Mouse (Mus musculus) liver, adult 2 months (tissue): ENCODE results near the gene Usp6nl.

ENCODE experiments used
- CTCF ChIP-seq: fragments of 200-500 bp; IDR thresholded peaks from 2 replicates; pipeline ENCODE4 v1.5.1; 2011; ENCODE audit warnings: low read depth, low read length, control low read depth
- POLR2A ChIP-seq: fragments of 200-500 bp; IDR thresholded peaks from 2 replicates; pipeline ENCODE4 v1.6.1; 2011; ENCODE audit warnings: low read length, control low read depth; ENCODE audit not compliant: insufficient read depth; ENCODE audit errors: extremely low read depth

- TF ChIP-seq POLR2A, result no peak
- no peak for TF ChIP-seq CTCF
These were observed 37.2 kb downstream of the Usp6nl start for GRCm38 (mm10) chr2:6359645-6360044.
